Mouse (Mus musculus): Measurements from ENCODE around the gene Ndufaf5.

- TF ChIP-seq EP300 (IDR thresholded peaks at IDR 0.05; ENCODE audit: insufficient read depth, low read depth, low read length) (no peak), CTCF (IDR thresholded peaks at IDR 0.05; ENCODE audit: low read depth, low read length) (no peak), POLR2A (IDR thresholded peaks at IDR 0.05; ENCODE audit: insufficient read depth, low read length) (no peak)
Observed at GRCm38 (mm10) chr2:140215415-140215814, 45.0 kb downstream of the Ndufaf5 start.

All from ES-Bruce4 (cell line).